Mouse (Mus musculus): ENCODE data around the gene Kctd11.

GRCm38 (mm10) chr11:69853994-69854393 is 27.2 kb downstream of the Kctd11 start:
- TF ChIP-seq CTCF (IDR thresholded peaks at IDR 0.05; ENCODE audit: insufficient read depth, low read depth, low read length) (no peak), POLR2A (IDR thresholded peaks at IDR 0.05; ENCODE audit: insufficient read depth, low read depth, low read length) (no peak)
